Mouse (Mus musculus) lung, adult 2 months (tissue): ENCODE data around the gene Rnf166.

Source experiments
- CTCF ChIP-seq: fragments of 200-500 bp; IDR thresholded peaks from 2 replicates; pipeline ENCODE4 v1.5.1; 2011; ENCODE audit warnings: mild to moderate bottlenecking, low read length, control low read depth; ENCODE audit not compliant: insufficient read depth
- POLR2A ChIP-seq: fragments of 200-500 bp; IDR thresholded peaks from 2 replicates; pipeline ENCODE4 v1.6.1; 2011; ENCODE audit warnings: low read depth, mild to moderate bottlenecking, control low read depth, low read length, borderline replicate concordance; ENCODE audit errors: extremely low read depth

DNA sequence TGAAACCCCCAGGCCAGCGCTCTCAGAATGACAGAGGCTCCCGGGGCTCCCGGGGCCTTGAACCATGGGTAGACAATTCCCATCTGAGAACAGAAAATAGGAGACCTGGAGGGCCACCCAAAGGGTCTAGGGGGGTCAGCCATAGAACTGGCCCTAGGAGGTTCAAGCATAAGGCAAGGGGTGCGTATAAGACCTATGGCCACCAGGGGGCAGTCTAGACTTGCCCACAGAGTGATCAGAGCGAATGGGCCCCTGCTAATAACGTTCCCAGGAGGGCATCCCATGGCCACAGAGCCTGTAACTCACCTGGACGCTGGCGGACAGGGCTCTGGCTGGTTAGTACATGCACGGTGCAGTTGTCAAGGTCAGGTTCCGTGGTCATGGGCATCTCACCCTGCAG lies 25.0 kb upstream of the Rnf166 start:
- no peak for TF ChIP-seq POLR2A
- TF ChIP-seq CTCF, result peak; percentile 90
